Mouse (Mus musculus) mesoderm, embryonic 11.5 days (tissue): ENCODE results near the gene Me3.

Experiments used
- DNase-seq: peaks from one replicate; pipeline ENCODE4 v3.0.0-alpha.2; 2012; ENCODE audit warnings: low read depth, low spot score

Gene Me3

DNA sequence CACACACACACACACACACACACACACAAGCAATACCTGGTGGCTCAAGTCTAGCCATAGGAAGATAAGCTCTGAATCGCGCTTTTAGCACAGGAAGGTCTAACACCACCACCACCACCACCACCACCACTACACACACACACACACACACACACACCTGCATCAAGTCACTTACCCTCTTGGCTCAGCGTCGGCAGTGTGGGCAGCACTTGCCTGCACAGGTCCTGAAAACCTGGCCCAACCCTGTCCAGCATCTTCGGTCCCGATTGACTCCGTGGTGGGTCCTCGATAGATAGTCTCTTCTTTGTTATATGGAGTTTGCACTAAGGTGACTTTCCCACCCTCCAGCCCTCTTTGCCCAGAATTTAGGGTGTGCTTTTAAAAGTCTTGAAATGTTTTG lies 270.8 kb downstream of the Me3 start:
- no peak for DNase-seq

DNA sequence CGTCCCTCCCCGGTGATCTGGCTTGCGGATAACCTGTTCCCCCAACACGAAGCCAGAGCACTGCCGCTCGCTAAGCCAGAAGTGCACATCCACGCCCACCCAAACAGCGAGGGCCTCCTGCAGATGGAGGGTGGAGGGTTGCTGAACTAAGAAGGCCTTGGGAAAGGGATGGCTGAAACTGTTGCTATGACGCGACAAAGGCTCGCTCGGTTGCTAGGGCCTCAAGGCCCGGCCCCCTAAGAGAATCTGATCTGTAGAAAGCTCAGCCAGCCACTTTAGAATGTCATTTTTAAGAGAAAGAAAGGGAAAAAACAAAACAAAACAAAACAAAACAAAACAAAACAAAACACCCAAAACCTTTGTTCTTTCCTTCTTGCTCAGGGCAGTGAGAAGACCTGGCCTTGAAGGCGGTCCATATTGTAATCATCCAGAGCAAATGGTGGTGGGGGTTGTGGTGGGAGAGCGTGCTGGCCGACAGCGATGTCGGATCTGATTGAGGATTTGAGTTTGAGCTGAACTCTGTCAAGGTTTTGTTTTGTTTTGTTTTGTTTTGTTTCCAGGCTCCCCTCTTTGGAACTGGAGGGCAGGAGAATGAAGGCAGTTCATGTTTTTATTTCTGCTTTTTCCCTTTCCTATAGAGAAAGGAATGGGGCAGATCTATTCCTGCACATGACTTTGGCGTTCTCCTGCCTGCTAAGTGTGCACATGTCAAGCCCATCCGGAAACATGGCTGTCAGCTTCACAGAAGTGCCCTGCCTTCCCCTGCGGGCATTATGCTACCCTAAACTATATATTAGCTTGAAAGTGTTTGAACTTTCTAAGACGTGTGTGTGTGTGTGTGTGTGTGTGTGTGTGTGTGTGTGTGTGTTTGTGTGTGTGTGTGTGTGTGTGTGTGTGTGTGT lies 271.5 kb downstream of the Me3 start, which contains the start of gene Ccdc81:
TSS of gene Ccdc81 (minus strand) at position 188 of the 902 bp plus-strand sequence.
- peak; percentile 28 for DNase-seq
